Mouse (Mus musculus): ENCODE results near the gene Ikzf2.

Gene Ikzf2

DNA sequence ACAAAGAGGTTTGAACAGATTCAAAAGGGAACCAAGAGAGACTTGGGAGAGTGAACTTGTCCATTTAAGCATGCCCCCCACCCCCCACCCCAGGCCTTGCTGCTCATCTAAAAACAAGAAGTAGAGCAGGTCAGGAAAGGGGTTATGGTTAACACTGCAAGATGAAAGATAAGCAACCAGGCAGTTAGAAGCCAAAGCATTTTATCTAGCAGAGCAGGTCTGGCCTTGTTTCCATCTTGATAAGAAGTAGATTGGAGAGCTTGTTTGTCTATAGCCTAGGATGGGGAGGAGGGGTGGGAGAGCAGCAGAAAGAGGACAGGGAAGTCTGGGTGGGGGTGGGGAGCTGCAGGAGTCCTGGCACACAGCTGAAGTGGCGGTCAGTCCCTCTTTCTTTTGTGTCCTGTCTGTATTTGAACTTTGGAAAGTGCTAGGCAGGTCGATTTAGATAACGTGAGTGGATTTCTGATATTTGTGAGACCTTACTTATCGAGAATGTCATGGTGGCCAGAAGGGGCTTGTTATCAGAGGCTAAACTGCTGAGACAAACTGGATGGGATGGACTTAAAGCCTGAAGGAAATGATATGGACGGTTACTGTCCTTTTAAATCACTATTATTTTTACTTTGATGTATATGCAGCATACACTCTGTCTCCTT is 173.3 kb downstream of the Ikzf2 start:
- DNase-seq (ENCODE audit: low spot score in 2 of 2) = no peak

GRCm38 (mm10) chr1:69508275-69508674 is 178.8 kb downstream of the Ikzf2 start:
- no peak for DNase-seq (ENCODE audit: low spot score in 2 of 2)

GRCm38 (mm10) chr1:69507513-69507912 is 179.5 kb downstream of the Ikzf2 start:
- DNase-seq (ENCODE audit: low spot score in 2 of 2) = no peak

DNA sequence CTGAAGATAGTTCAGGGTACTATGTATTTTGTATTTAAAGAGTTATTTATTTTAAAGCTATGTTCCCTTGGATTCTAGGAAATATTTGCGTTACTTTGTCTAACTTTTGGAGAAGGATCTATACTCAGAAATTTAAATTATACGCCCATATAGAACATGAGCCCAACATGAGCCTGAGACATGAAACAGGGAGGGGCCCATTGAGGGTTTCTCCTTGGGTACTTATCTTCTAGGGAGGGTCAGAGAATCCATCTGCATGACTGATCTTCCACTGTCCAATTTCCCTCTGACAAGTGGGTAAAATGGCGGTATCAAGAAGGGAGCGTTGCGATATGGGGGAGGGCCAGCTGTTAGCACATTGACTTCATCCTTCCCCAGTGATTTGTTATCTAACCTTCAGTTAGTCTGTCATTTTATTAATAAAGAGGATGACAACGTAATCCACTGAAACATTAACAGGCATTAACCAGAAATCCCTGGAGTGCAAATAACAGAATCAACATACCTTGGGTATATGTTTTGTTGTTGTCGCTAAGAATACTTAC is 180.4 kb downstream of the Ikzf2 start:
- no peak for DNase-seq (ENCODE audit: low spot score in 2 of 2)

DNA sequence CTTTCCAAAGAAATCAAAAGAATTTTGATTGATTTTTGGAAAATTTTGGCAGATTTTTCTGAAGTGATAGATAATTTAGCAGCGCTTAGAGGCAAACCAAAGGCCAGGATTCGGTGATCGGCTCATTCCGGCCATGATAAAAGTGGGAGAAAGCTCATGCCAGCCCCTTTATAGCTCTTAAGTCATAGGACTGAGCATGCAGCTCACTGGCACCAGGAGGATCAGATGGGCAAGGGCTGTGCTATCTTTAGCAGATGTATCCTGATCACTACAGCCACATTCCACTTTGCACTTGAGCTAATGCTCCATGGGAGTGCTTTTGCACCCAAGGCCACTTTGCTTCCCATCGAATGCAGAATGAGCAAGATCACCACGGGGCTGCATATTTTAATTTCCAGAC is 181.0 kb downstream of the Ikzf2 start:
- no peak for DNase-seq (ENCODE audit: low spot score in 2 of 2)

GRCm38 (mm10) chr1:69500388-69500787 is 186.7 kb downstream of the Ikzf2 start:
- no peak for DNase-seq (ENCODE audit: low spot score in 2 of 2)

- no peak for DNase-seq (ENCODE audit: low spot score in 2 of 2)
These were observed 187.4 kb downstream of the Ikzf2 start for GRCm38 (mm10) chr1:69499652-69500051.

GRCm38 (mm10) chr1:69498862-69499306 is 188.2 kb downstream of the Ikzf2 start:
- peak in 1 of 2 experiments; percentile 25 for DNase-seq (ENCODE audit: low spot score in 2 of 2)

GRCm38 (mm10) chr1:69496055-69496454 is 191.0 kb downstream of the Ikzf2 start:
- DNase-seq (ENCODE audit: low spot score in 2 of 2) = no peak

DNA sequence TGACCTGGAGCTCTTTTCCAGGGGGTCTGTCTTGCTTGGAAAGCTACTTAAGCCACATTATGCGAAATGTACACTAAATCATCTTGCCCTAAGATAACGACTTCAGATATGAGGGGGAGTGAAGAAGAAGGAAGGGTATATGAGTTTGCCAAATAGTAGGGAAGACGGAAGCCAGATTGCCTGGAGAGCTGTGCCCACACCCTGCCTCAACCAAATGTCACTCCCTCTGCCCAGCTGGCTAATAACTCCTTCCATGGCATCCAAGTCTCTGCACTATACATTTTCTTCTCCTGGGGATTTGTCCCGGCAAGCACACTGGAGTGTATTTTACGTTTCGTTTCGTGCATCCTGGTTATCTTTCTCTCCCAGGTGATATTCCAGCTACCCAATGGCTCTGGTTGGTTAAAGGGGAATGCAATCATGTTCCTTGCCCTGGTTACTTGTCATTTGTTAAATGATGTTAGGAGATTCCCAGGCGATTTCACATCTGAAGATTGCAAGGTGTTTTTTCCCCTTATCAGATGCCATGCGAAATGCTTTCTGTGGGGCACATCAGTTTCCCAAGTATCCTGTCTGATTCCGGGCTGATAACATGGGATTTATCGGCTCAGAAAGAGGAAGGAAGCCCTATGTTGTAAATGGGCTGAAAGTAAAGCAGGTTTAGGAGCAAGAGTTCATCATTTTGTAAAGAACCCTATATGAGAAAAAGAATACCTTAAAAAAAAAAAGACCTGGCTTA is 193.6 kb downstream of the Ikzf2 start:
- DNase-seq (ENCODE audit: low spot score in 2 of 2) = peak in 1 of 2 experiments; percentile 12

GRCm38 (mm10) chr1:69492013-69492412 is 195.0 kb downstream of the Ikzf2 start:
- DNase-seq (ENCODE audit: low spot score in 2 of 2) = no peak

DNA sequence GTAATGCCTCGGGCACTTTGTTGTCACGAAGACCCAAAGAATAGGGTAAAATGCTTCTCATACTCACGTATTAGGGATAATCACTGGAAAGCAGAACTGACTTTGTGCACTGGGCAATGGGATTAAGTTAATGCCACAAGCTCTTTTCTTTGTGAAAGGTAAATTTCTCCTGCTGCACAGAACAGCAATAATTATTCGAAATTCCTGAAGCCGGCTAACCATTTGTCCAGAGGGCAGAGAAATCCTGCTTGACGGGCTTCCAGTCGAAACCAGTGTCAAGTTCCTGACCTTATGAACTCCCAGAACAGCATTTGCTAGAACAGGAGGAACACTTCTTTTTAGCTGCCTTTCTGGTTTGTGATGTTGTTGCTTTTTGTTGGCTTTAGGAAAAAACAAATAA is 198.0 kb downstream of the Ikzf2 start:
- DNase-seq (ENCODE audit: low spot score in 2 of 2) = no peak

DNA sequence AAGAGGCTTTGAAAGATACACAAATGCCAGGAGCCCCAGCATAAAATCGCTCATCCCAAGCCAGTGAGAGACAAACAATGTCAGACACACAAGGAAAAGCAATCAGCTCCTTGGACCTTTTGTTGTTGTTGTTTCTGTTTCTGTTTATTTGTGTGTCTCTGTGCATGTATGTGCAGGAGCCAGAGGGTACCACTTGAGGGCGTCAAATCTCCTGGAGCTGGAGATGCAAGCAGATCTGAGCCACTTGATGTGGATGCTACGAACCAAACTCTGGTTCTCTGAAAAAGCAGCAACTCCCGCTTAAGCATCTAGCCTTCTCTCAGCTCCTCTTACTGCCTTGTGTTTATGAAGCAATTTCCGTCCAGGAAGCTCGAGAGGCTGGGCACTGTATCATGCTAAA is 198.4 kb downstream of the Ikzf2 start:
- no peak for DNase-seq (ENCODE audit: low spot score in 2 of 2)

Data from left cerebral cortex, adult 9 months (tissue).